Comparison of ENCODE assay signal across 10 mouse cellular contexts in the genomic region with DNA sequence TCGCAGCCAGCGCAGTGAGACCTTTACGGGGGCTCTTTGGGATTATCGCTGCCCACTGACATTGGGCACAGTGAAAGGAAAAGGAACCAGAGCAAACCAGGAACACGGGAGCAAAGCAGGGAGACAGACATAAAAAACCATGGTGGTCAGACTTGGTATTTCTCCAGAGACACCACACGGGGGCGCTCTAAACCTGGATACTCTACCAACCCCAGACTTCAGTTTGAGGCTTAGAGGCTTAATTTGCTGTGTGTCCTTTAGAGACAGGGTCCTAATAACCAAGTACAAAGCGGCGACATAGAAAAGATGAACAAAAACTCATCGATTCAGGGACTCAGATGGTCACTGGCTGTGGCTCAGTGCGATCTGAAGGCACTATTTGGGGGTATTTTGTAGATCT. TPM values are rescaled to one million over a fixed set of nuclear protein-coding genes. Genes with fewer than 3 reads are reported as not detected.
DNase-seq lines count a peak whose midpoint lies in the region; ATAC-seq and TF ChIP-seq lines count a peak whose summit lies in the region.
"Had no signal": no experiment of that assay in that cellular context is flagged by ENCODE, and none has a peak within 500 bp of the region (broad histone marks: within the 10 kb centered on the region; RNA-seq: fewer than 3 reads in every experiment).

No protein-coding gene starts in this region.

- H3K27me3 ChIP-seq in forebrain, embryonic 11.5 days (ENCODE audit: control insufficient read depth, insufficient read depth, low read length): no peaks in the 10 kb centered on the region; the same call in 1 of the 2 replicates

- intact Hi-C loops in gastrocnemius, adult 2 months (cut with DNase I): no loop called here

- peaks cover under 1% of the 10 kb centered on the region; the same call in 1 of the 2 replicates for H3K9me3 ChIP-seq in forebrain, embryonic 11.5 days (ENCODE audit: control insufficient read depth, low read length)

- peak; percentile 25 for DNase-seq in gastrocnemius, adult 2 months
- DNase-seq in gastrocnemius, adult 18-20 months (ENCODE audit: low spot score): no peak
- peak; percentile 7 to 12 for DNase-seq in urinary bladder, postnatal 36 days (ENCODE audit: low spot score in 2 of 2)
- DNase-seq in urinary bladder, postnatal 10 days (ENCODE audit: low spot score): no peak
- DNase-seq in forebrain, embryonic 11.5 days (ENCODE audit: low spot score): peak; percentile 80
- DNase-seq in kidney, postnatal 36 days: peak; percentile 11 to 77
- DNase-seq in MN1 (ENCODE audit: low spot score): no peak

- H3K9ac ChIP-seq in forebrain, embryonic 11.5 days (ENCODE audit: low read length): no peak overlapping the region

- H3K4me3 ChIP-seq in gastrocnemius, adult 2 months: no peak overlapping the region
- no peak overlapping the region for H3K4me3 ChIP-seq in forebrain, embryonic 11.5 days (ENCODE audit: low read depth, low read length)

- ATAC-seq in forebrain, embryonic 11.5 days (replicated peaks; ENCODE audit: low FRiP score): no peak
- ATAC-seq in megakaryocyte progenitor cell, adult 5-6 weeks (replicated peaks; ENCODE audit: poor library complexity): peak; percentile 61

- H3K36me3 ChIP-seq in forebrain, embryonic 11.5 days (ENCODE audit: control insufficient read depth, insufficient read depth, low read length): no peaks in the 10 kb centered on the region
- H3K36me3 ChIP-seq: G1E had no signal

- peak; percentile 62 for TF ChIP-seq CTCF in gastrocnemius, adult 2 months (IDR thresholded peaks at IDR 0.05)

- no peak overlapping the region for H3K4me2 ChIP-seq in forebrain, embryonic 11.5 days (ENCODE audit: low read depth, low read length, severe bottlenecking)

- WGBS in forebrain, embryonic 11.5 days: 9% methylated on average over 11 of the region's 11 CpGs

- no peaks in the 10 kb centered on the region for H3K4me1 ChIP-seq in forebrain, embryonic 11.5 days (replicated peaks; ENCODE audit: control insufficient read depth, insufficient read depth, low read length)

- no peak overlapping the region for H3K27ac ChIP-seq in gastrocnemius, adult 2 months
- no peak overlapping the region for H3K27ac ChIP-seq in forebrain, embryonic 11.5 days (ENCODE audit: low read depth, low read length)

RNA-seq across cellular contexts. Expression of gene Kcnk1, which starts 39.3 kb away (rescaled TPM):
- total RNA-seq in gastrocnemius, adult 2 months (2021): under 1 TPM; 0.17 to 0.84 TPM
- total RNA-seq in gastrocnemius, adult 18-20 months (2021): under 1 TPM; 0.19 to 0.46 TPM
- polyA plus RNA-seq in forebrain, embryonic 11.5 days (2014; fragmentation: Nextera tagmentation; extraction: Ambion mirVana): 8.3 and 8.9 TPM in 2 replicates
- not detected in 2 replicates for total RNA-seq in megakaryocyte progenitor cell, adult 5-6 weeks (2015)
- not detected in 2 replicates for total RNA-seq in megakaryocyte progenitor cell, adult 5-6 weeks (2017)
- total RNA-seq: hematopoietic stem cell, adult 5-6 weeks had no signal
- polyA plus RNA-seq: G1E had no signal

RNA-seq across cellular contexts. Expression of gene Map3k21, which starts 45.4 kb away (rescaled TPM):
- total RNA-seq in gastrocnemius, adult 2 months (2021): under 1 TPM in 1 of 2 experiments, not detected in 1; 0.05 TPM
- total RNA-seq in gastrocnemius, adult 18-20 months (2021): under 1 TPM; 0.05 to 0.26 TPM
- 0.08 TPM in 1 of 2 replicates, not detected in the other for polyA plus RNA-seq in forebrain, embryonic 11.5 days (2014; fragmentation: Nextera tagmentation; extraction: Ambion mirVana)
- total RNA-seq in megakaryocyte progenitor cell, adult 5-6 weeks (2015): not detected in 2 replicates
- total RNA-seq in megakaryocyte progenitor cell, adult 5-6 weeks (2017): not detected in 2 replicates
- total RNA-seq: hematopoietic stem cell, adult 5-6 weeks had no signal
- polyA plus RNA-seq: G1E had no signal

RNA-seq across cellular contexts. Expression of gene Pcnx2, which starts 57.6 kb away (rescaled TPM):
- under 1 TPM; 0.20 to 0.39 TPM for total RNA-seq in gastrocnemius, adult 2 months (2021)
- under 1 TPM; 0.21 to 0.48 TPM for total RNA-seq in gastrocnemius, adult 18-20 months (2021)
- polyA plus RNA-seq in forebrain, embryonic 11.5 days (2014; fragmentation: Nextera tagmentation; extraction: Ambion mirVana): 0.48 and 0.60 TPM in 2 replicates
- not detected in 2 replicates for total RNA-seq in megakaryocyte progenitor cell, adult 5-6 weeks (2015)
- 0.03 TPM in 1 of 2 replicates, not detected in the other for total RNA-seq in megakaryocyte progenitor cell, adult 5-6 weeks (2017)
- total RNA-seq: hematopoietic stem cell, adult 5-6 weeks had no signal
- polyA plus RNA-seq: G1E had no signal

Comparison
In these comparisons a context has a peak if more than half of its experiments do, and no peak if none do; other contexts are left out.
1. DNase-seq: peak in gastrocnemius, adult 2 months (single experiment), urinary bladder, postnatal 36 days (2 of 2), forebrain, embryonic 11.5 days (single experiment) and kidney, postnatal 36 days (2 of 2); none in gastrocnemius, adult 18-20 months (single experiment), urinary bladder, postnatal 10 days (single experiment) and MN1 (single experiment).